Mouse (Mus musculus) thymus, adult 2 months (tissue): Measurements from ENCODE around the gene 2510039O18Rik. TPM values are rescaled to one million over a fixed set of nuclear protein-coding genes. Genes with fewer than 3 reads are reported as not detected.

ENCODE experiments used
- DNase-seq: peaks from one replicate; pipeline ENCODE4 v3.0.0; 2021
- H3K27ac ChIP-seq: fragments of 200-500 bp; 2 replicates; pipeline ENCODE4 v1.5.1; 2012; ENCODE audit warnings: low read length, control low read depth; ENCODE audit not compliant: control insufficient read depth, insufficient read depth
- H3K27me3 ChIP-seq: fragments of 200-500 bp; 2 replicates; pipeline ENCODE4 v1.6.1; 2012; ENCODE audit warnings: mild to moderate bottlenecking, low read length, moderate library complexity, mixed read lengths; ENCODE audit not compliant: control insufficient read depth, insufficient read depth
- H3K36me3 ChIP-seq: fragments of 200-500 bp; 2 replicates; pipeline ENCODE4 v1.6.1; 2012; ENCODE audit warnings: mild to moderate bottlenecking, low read length, moderate library complexity; ENCODE audit not compliant: control insufficient read depth, insufficient read depth
- H3K4me1 ChIP-seq: fragments of 200-500 bp; replicated peaks from 2 replicates; pipeline ENCODE4 v1.6.1; 2012; ENCODE audit warnings: low read length; ENCODE audit not compliant: control insufficient read depth, insufficient read depth
- H3K4me3 ChIP-seq: fragments of 200-500 bp; 2 replicates; pipeline ENCODE4 v1.5.1; 2012; ENCODE audit warnings: mild to moderate bottlenecking, low read length, control low read depth, moderate library complexity; ENCODE audit not compliant: control insufficient read depth, insufficient read depth
- CTCF ChIP-seq: fragments of 200-500 bp; IDR thresholded peaks from 2 replicates; pipeline ENCODE4 v1.5.1; 2012; ENCODE audit warnings: mild to moderate bottlenecking, control low read depth, low read length, moderate library complexity, borderline replicate concordance; ENCODE audit not compliant: control insufficient read depth, poor library complexity, insufficient read depth; ENCODE audit errors: extremely low read depth
- POLR2A ChIP-seq: fragments of 200-500 bp; IDR thresholded peaks from 2 replicates; pipeline ENCODE4 v1.6.1; 2012; ENCODE audit warnings: mild to moderate bottlenecking, low read length, control low read depth, moderate library complexity; ENCODE audit not compliant: control insufficient read depth, poor library complexity, insufficient read depth; ENCODE audit errors: extremely low read depth
- whole genome bisulfite sequencing: fragments of 180-500 bp; shearing (Covaris S2); methylation state at CpG from one replicate; pipeline ENCODE4 v1.1.7; 2018; 5-methylcytosine and 5-hydroxymethylcytosine counted together
- polyA plus RNA-seq: library from polyadenylated mRNA; depleted of rRNA; stranded (reverse); fragments of >200 nt; gene quantifications from 2 replicates; pipeline ENCODE4 v1.2.3, GENCODE M21; 2012

The 2510039O18Rik gene
- polyA plus RNA-seq, 1 experiment = 170 TPM

- DNase-seq = no peak
- Histone ChIP-seq H3K27me3 (no peaks in the 10 kb centered on the region), H3K4me3 (no peak overlapping the region), H3K4me1 (no peaks in the 10 kb centered on the region), H3K27ac (no peak overlapping the region), H3K36me3 (no peaks in the 10 kb centered on the region)
- WGBS = 94% methylated on average over 10 of the region's 10 CpGs
- no peak for TF ChIP-seq CTCF
- TF ChIP-seq POLR2A = no peak
These were observed 19.7 kb upstream of the 2510039O18Rik start for GRCm38 (mm10) chr4:147920973-147921372.

GRCm38 (mm10) chr4:147922341-147922740 is 18.4 kb upstream of the 2510039O18Rik start:
- H3K4me1 ChIP-seq = no peaks in the 10 kb centered on the region
- H3K36me3 ChIP-seq = no peaks in the 10 kb centered on the region
- no peak overlapping the region for H3K27ac ChIP-seq
- H3K4me3 ChIP-seq = no peak overlapping the region
- no peak for DNase-seq
- 60% methylated on average over 11 of the region's 11 CpGs for WGBS
- TF ChIP-seq CTCF = no peak
- TF ChIP-seq POLR2A = no peak
- H3K27me3 ChIP-seq = no peaks in the 10 kb centered on the region

GRCm38 (mm10) chr4:147927705-147928104 is 13.0 kb upstream of the 2510039O18Rik start:
- Histone ChIP-seq H3K27ac (no peak overlapping the region), H3K4me3 (no peak overlapping the region), H3K27me3 (no peaks in the 10 kb centered on the region), H3K4me1 (no peaks in the 10 kb centered on the region), H3K36me3 (no peaks in the 10 kb centered on the region)
- 74% methylated on average over 8 of the region's 8 CpGs for WGBS
- TF ChIP-seq CTCF (no peak), POLR2A (no peak)
- DNase-seq = no peak

DNA sequence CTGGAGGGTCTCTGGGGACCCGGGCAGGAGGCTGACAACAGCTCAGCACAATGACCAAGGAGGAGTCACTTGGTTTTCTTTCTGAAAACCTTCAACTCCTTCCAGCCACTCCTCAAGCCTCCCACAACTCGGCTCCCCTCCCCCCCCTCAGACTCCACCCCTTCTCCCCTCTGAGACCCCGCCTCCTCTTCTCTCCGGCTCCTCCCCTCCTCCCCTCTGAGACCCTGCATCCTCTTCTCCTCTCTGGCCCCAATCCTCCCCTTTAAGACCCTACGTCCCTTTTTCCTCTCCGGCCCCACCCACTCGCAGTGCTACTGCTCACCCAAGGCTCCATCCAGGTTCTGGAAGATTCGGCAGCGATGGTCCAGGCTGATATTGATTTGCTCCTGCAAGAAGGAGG is 12.6 kb upstream of the 2510039O18Rik start:
- no peaks in the 10 kb centered on the region for H3K4me1 ChIP-seq
- TF ChIP-seq POLR2A (no peak), CTCF (no peak)
- 65% methylated on average over 9 of the region's 9 CpGs for WGBS
- H3K27ac ChIP-seq = no peak overlapping the region
- no peak overlapping the region for H3K4me3 ChIP-seq
- no peaks in the 10 kb centered on the region for H3K27me3 ChIP-seq
- no peaks in the 10 kb centered on the region for H3K36me3 ChIP-seq
- DNase-seq = no peak

DNA sequence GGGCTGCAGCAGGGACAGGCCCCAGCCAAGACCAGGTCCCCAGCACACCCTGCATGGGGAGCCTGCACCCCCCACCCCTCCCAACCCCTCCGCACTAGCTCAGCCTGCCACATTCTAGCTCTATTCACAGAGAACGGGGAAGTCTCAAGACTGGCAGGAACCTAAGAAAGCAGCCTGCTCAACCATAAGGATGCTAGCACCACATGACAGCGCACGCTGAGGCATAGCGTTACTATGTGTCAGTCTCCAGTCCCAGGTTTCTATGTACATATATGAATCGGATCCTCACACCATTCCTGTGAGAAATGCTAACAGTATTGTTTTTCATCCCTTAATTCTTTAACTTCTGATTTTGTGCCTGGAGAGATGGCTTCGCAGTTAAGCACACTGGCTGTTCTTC is 12.2 kb upstream of the 2510039O18Rik start:
- H3K4me3 ChIP-seq = no peak overlapping the region
- H3K27ac ChIP-seq = no peak overlapping the region
- DNase-seq = no peak
- WGBS = 90% methylated on average over 7 of the region's 7 CpGs
- no peak for TF ChIP-seq CTCF
- no peak for TF ChIP-seq POLR2A
- no peaks in the 10 kb centered on the region for H3K36me3 ChIP-seq
- H3K4me1 ChIP-seq = no peaks in the 10 kb centered on the region
- H3K27me3 ChIP-seq = no peaks in the 10 kb centered on the region

- DNase-seq = no peak
- Histone ChIP-seq H3K27ac (no peak overlapping the region), H3K27me3 (no peaks in the 10 kb centered on the region), H3K4me3 (no peak overlapping the region), H3K4me1 (peaks cover 2% of the 10 kb centered on the region; the same call in 1 of the 2 replicates), H3K36me3 (no peaks in the 10 kb centered on the region)
- no peak for TF ChIP-seq POLR2A
- no peak for TF ChIP-seq CTCF
- WGBS = 96% methylated on average over 14 of the region's 14 CpGs
These were observed 9.7 kb upstream of the 2510039O18Rik start for GRCm38 (mm10) chr4:147930946-147931345.

DNA sequence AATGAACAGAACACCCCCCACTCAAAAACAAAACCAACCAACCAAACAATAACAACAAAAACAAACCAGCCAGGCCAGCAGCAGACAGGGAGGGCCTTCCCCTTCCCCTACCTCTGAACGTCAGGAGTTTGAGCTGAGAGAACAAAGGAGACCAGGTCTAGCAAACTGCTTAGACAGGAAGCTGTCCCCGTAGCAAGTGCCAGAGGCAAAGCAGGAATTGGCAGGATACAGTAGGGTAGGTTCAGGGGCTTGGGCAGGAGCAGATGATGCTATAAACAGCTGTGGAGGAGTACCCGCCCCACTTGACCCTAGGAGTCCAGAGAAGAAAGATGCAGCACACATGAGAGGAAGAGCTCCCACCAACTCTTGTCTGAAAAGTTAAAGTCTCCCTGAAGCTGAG is 6.6 kb upstream of the 2510039O18Rik start:
- Histone ChIP-seq H3K4me1 (peaks cover 7% of the 10 kb centered on the region), H3K27me3 (no peaks in the 10 kb centered on the region), H3K27ac (no peak overlapping the region), H3K4me3 (no peak overlapping the region), H3K36me3 (no peaks in the 10 kb centered on the region)
- 81% methylated on average over 3 of the region's 3 CpGs for WGBS
- no peak for DNase-seq
- TF ChIP-seq POLR2A (no peak), CTCF (no peak)
